Mouse (Mus musculus): ENCODE results near the gene 2210011C24Rik.

GRCm38 (mm10) chr8:83973161-83974031 is 38.6 kb downstream of the 2210011C24Rik start:
- TF ChIP-seq POU5F1 (IDR thresholded peaks at IDR 0.05; ENCODE audit: borderline replicate concordance, low read length) = no peak
- no peak for TF ChIP-seq CTCF (conservative IDR thresholded peaks at IDR 0.05; ENCODE audit: low read length)
- TF ChIP-seq NANOG (IDR thresholded peaks at IDR 0.05; ENCODE audit: borderline replicate concordance, low read length) = no peak
